Mouse (Mus musculus) CD4-positive, CD25-positive, alpha-beta regulatory T cell, adult 4 months (primary cell): ENCODE results near the gene Tppp3. TPM values are rescaled to one million over a fixed set of nuclear protein-coding genes. Genes with fewer than 3 reads are reported as not detected.

ENCODE experiments used
- ATAC-seq: one replicate; pipeline ENCODE4 v1.8.0; 2017
- polyA plus RNA-seq, 2 experiments: library from polyadenylated mRNA; unstranded; fragments of 100-300 nt; shearing (Covaris generic); gene quantifications; one replicate each; pipeline ENCODE4 v1.2.1; 2017

Tppp3 gene
- polyA plus RNA-seq, 2 experiments from 2014 or later: 1.2 to 1.4 TPM

DNA sequence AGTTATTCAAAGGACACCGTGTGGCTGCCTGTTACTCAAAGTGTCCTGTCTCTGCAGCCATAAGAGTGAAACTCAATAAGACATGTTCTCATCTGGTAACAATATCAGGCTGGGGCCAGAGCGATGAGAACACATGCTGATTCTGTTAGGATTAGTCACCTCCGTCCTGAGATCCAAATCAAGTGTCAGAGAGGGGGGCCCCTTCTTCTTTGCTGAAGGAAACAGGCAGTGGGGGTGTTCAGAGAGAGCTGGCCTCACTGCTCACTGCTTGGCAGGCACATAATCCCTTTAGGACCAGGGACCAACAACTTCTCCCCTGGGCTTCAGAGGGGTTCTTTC lies 12.7 kb upstream of the Tppp3 start:
- ATAC-seq: no peak

DNA sequence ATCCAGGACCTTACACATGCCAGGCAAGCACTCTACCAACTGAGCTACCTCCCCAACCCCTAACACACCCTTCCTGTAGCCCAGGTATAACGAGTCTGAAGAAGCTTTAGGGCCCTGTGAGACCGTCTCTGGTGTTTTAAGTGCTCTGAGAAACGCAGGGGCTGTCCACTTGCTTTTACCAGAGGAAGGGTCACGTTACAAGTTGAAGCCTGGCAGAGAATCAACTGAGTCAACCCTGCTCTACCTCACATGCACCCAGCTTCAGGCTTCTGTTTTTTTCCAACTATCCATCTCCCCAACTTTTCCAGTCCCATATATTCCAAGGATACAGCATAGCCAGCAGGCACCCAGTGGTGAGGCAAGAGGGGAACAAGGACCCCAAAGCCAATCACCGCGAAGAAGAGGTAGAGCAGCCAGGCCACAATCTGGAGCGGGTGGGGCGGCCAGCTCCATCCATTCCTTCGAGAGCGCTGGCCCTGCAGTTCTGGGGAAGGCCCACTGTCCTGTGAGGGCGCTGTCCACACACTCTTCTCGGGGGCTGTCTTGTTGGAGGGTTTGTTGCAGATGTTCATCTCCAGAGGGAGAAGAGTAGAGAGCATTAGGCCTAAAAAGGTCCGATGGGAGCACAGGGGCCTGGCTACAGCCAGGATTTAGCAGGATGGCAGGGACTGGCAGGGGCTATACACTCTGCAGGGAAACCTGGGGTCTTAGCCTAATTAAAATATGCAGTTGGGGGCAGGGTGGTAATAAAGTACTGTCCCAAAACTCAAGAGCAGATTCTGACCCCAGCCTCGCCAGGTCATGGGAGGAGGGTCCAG lies 12.1 kb upstream of the Tppp3 start:
- no peak for ATAC-seq

DNA sequence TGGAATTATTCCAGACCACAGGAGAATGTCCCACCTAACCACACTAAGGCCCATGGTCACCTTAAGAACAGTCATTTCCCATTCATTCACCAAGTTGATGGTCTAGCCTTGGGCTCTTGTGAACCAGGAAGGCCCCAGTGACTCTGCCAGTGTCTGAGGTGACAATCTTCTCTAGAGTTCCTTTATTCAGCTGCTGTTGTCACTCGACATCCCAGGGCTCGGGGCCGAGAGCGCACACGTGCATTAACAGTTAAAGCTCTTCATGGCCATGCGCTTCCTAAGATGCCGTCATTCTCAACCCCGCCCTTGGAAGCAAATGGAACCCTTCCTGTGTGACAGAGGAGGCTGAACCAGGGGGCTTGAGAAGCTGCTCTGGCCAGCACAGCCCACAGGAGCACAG lies 10.8 kb upstream of the Tppp3 start:
- ATAC-seq: no peak

- no peak for ATAC-seq
Observed at GRCm38 (mm10) chr8:105481453-105481852, 10.1 kb upstream of the Tppp3 start.

- ATAC-seq: no peak
Observed at GRCm38 (mm10) chr8:105481013-105481412, 9.7 kb upstream of the Tppp3 start.

- no peak for ATAC-seq
Observed at GRCm38 (mm10) chr8:105477792-105478191, 6.5 kb upstream of the Tppp3 start.

DNA sequence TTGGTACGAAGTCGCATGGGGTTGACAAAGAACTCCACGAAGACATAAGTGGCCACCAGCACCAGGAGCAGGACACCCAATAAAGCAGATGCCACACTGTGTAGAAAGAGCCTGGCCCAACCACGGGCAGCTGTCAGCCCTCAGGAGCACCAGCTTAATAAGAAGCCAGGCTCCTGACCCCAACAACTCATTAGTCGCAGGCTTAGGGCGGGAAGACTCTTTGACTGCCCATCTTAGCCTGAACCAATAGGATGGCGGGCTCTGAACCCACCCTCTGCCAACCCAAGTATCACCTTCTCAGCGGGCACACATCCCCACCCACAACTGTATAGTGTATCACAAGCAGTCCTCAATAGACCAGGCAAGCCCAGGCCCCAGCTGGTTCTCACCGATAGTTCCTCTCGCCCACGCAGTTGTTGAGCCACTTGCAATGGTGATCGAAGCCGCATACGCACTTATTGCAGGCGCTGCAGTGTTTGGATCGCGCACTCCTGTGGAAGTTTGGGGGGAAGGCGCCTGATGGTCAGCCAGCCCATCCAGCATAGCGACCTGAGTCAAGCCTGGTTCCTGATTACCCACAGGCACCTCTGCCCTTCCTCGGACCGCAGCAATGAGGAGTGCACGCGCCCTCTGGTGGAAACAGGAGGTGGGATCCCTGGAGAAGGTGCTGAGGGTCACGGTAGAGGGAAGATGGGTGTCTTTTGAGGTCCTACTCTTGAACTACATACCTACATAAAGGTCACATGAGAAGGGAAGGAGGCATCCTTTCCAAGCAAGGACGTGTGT lies 5.5 kb upstream of the Tppp3 start:
- no peak for ATAC-seq

GRCm38 (mm10) chr8:105476161-105476560 lies 4.8 kb upstream of the Tppp3 start:
- ATAC-seq: no peak

GRCm38 (mm10) chr8:105475742-105476141 lies 4.4 kb upstream of the Tppp3 start:
- ATAC-seq: no peak

DNA sequence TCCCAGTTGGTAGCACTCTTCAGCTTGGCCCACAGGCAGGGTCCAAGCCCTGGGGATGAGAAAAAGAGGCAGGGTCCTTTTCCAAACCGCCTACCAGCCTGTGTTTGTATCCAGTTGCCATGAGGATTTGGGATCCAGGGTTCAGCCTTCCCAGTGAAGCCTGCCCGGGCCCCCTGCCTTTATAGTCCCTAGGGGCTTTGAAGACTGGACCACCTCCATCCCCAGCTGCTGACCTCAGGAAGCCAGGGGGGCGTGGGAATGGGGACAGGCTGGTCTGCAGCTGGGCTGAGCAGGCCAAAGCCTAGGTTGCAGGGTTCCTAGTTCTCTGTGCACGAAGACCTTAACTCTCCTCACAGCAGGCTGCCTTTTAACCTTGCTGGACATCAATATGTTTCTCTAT lies 3.9 kb upstream of the Tppp3 start:
- ATAC-seq: no peak

DNA sequence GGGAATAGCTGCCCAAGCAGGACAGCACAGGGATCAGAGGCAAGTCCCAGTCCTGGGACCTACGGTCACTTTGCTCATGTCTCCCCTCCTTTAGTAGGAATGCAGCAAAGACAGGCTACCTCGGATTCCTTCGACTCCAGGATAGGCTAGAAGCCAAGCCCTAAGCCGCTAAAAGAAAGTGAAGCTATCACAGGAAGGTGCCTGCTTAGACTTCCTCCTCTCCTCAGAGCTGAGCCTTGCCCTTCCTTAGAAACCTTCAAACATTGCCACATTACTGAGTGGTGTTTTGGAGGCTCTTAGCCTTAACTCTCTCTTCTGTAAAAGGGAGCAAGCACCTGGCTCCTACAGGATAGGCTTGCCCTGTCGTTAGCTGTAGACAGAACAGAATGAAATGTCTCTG lies 3.4 kb upstream of the Tppp3 start:
- ATAC-seq: no peak

- no peak for ATAC-seq
Observed at GRCm38 (mm10) chr8:105473816-105474606, 2.7 kb upstream of the Tppp3 start.

GRCm38 (mm10) chr8:105472983-105473382 lies 1.7 kb upstream of the Tppp3 start:
- no peak for ATAC-seq

DNA sequence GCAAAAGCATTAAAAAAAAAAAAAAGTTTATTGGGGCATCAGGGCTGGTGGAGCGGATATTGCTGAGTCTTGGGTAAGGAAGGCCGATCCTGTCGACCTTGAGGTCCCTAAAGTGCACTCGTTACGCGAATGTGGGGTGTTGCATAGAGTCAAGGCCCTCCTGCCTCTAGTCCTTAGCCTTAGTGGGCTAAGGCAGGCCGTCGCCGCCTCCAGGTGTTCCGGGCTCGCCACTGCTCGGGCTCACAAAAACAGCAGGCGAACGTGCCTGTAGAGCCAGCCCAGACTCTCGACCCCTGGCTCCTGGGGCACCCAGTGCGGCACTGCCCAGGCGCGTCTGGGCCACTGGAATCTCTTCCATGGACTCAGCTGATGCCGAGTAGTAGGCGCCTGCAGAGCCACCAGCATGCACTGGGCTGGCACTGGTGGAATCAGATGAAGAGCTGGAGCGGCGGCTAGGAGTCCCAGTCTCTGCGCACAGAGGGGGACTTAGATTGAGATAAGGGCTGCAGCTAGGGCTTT lies 1.1 kb upstream of the Tppp3 start:
- no peak for ATAC-seq

DNA sequence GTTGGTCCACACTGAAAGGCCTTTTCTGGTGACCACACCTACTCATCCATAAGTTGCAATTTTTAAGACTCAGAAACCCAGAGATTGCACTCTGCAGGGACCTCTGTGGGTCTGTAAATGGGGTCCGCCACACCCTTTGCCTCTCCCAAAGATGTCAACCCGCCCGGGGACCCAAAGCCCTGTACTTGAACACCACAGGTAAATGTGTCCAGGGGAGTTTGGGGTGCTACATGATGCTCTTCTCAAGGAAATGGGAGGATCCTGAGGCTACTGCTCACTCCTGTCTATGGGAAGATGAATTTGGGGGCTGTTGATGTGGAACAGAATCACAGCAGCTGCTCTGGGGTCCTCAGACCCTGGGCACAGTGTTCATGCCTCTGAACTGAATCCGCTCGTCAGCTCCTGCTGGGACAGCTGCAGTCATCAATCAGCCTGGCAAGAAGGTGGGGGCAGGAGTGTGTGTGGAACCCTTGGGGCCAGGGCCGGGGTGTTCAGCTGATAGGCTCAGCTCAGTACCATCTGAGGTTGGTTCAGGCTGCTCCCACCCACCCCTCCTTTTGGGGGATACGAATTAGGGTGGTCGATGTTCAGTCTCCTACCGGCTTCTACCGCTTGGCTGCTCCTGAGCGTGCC lies 529 bp downstream of the Tppp3 start:
- no peak for ATAC-seq

DNA sequence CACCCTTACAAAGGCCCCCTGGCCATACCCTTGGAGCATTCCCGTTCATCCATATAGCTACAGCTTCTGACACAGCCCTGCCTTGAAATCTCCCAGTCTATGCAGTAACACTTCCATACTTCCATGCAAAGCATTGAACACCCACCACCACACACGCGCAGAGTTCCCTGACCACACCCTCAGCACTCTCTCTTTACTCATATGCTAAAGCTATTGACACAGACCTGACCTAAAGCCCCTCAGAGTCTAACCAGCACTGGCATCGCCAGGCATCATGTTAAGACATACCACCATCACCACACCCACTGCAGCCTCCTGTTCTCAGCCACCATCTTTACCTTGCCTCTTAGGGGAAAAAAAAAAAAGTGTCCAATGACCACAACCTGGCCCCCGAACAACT lies 1.1 kb downstream of the Tppp3 start:
- ATAC-seq: no peak

- no peak for ATAC-seq
Observed at GRCm38 (mm10) chr8:105469816-105470215, 1.5 kb downstream of the Tppp3 start.

DNA sequence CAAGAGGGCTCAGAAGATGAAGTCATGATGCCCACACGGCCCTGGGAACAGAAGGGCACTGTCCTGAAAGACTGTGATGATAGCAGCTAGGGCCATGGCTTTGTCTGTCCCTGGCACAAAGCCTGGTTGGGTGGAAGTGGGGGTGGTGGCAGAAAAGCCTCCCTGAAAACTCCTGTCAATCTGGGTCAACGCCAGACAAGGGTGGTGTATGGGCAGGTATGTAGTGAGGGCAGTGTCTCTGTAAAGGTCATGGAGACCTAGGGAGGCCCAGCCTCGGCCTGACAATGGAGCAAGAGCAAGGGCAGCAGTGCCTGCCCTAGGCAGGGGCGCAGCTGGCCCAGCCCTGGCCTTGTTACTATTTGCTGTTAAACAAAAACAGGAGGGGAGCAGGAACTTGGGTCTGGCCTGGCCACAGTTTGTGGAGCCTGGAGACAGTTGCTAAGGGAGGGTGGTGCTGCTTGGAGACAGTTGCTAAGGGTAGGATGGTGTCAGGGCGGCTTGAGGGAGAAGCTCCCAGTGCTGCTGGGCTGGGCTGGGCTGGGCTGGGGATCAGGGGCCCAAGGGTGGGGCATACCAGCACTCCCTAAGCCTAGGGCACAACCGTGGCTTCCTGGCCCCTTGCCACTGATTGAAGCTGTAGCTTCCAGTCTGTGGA lies 2.2 kb downstream of the Tppp3 start:
- ATAC-seq: no peak

- no peak for ATAC-seq
Observed at GRCm38 (mm10) chr8:105468002-105468720, 3.2 kb downstream of the Tppp3 start.

- ATAC-seq: no peak
Observed at GRCm38 (mm10) chr8:105467396-105467985, 3.8 kb downstream of the Tppp3 start.

GRCm38 (mm10) chr8:105466700-105467291 lies 4.5 kb downstream of the Tppp3 start:
- no peak for ATAC-seq
